Mouse (Mus musculus) heart, embryonic 16.5 days (tissue): ENCODE measurements at regions not wholly inside any gene's neighbourhood (a gene's known extent, or its start where the extent isn't known, plus 50 kb on each side); places are given as distances from the start of the nearest gene placed in this dataset.

Source experiments
- ATAC-seq: fragments of 200-750 bp; cut with Nextera tagmentation; replicated peaks from 2 replicates; pipeline ENCODE4 v1.8.0; 2017; ENCODE audit warnings: moderate number of reproducible peaks; ENCODE audit not compliant: insufficient read depth, low FRiP score; ENCODE audit errors: extremely low read depth
- H3K27ac ChIP-seq: fragments of 300-500 bp; sonication (generic); 2 replicates; pipeline ENCODE4 v1.5.1; 2014; ENCODE audit warnings: mild to moderate bottlenecking, low read length, control low read depth, moderate library complexity
- H3K27me3 ChIP-seq: fragments of 300-500 bp; sonication (generic); 2 replicates; pipeline ENCODE4 v1.6.1; 2014; ENCODE audit warnings: low read length, mixed read lengths; ENCODE audit not compliant: control insufficient read depth, insufficient read depth
- H3K36me3 ChIP-seq: fragments of 300-500 bp; sonication (generic); 2 replicates; pipeline ENCODE4 v1.6.1; 2014; ENCODE audit not compliant: control insufficient read depth, insufficient read depth
- H3K4me1 ChIP-seq: fragments of 300-500 bp; sonication (generic); 2 replicates; pipeline ENCODE4 v1.6.1; 2014; ENCODE audit warnings: low read length, mixed read lengths; ENCODE audit not compliant: control insufficient read depth, insufficient read depth
- H3K4me2 ChIP-seq: fragments of 300-500 bp; sonication (generic); 2 replicates; pipeline ENCODE4 v1.6.1; 2014; ENCODE audit warnings: low read depth, mild to moderate bottlenecking, control low read depth, low read length
- H3K4me3 ChIP-seq: fragments of 300-500 bp; sonication (generic); 2 replicates; pipeline ENCODE4 v1.5.1; 2014; ENCODE audit warnings: mild to moderate bottlenecking, control low read depth, low read length
- H3K9ac ChIP-seq: fragments of 300-500 bp; sonication (generic); 2 replicates; pipeline ENCODE4 v1.6.1; 2014; ENCODE audit warnings: low read length, control low read depth
- H3K9me3 ChIP-seq: fragments of 300-500 bp; sonication (generic); replicated peaks from 2 replicates; pipeline ENCODE4 v1.6.1; 2016; ENCODE audit warnings: low read length; ENCODE audit not compliant: control insufficient read depth
- WGBS: fragments of 180-500 bp; shearing (Covaris S2); extraction: QIAGEN DNeasy Blood & Tissue Kit; methylation state at CpG from one replicate; pipeline ENCODE4 v1.1.7; 2014; 5-methylcytosine and 5-hydroxymethylcytosine counted together

GRCm38 (mm10) chr7:70634016-70634415 lies 267.5 kb upstream of the Nr2f2 start:
- Histone ChIP-seq H3K4me1 (peaks cover 9% of the 10 kb centered on the region; the same call in 1 of the 2 replicates), H3K4me3 (no peak overlapping the region), H3K27ac (no peak overlapping the region), H3K9me3 (no peaks in the 10 kb centered on the region), H3K4me2 (no peak overlapping the region), H3K27me3 (no peaks in the 10 kb centered on the region), H3K9ac (no peak overlapping the region), H3K36me3 (no peaks in the 10 kb centered on the region)
- WGBS, result 56% methylated on average over 11 of the region's 11 CpGs
- no peak for ATAC-seq

GRCm38 (mm10) chr7:70633577-70633976 lies 267.0 kb upstream of the Nr2f2 start:
- Histone ChIP-seq H3K4me1 (peaks cover 9% of the 10 kb centered on the region; the same call in 1 of the 2 replicates), H3K27ac (no peak overlapping the region)
- 33% methylated on average over 11 of the region's 11 CpGs for WGBS

GRCm38 (mm10) chr7:70625643-70626231 lies 259.2 kb upstream of the Nr2f2 start:
- no peak; the same call in 1 of the 2 replicates for ATAC-seq
- H3K9me3 ChIP-seq, result no peaks in the 10 kb centered on the region
- peaks cover 23% of the 10 kb centered on the region for H3K4me1 ChIP-seq
- H3K27ac ChIP-seq, result peak overlapping the region; percentile 78
- H3K9ac ChIP-seq, result peak overlapping the region; percentile 58
- peak overlapping the region; percentile 46 for H3K4me3 ChIP-seq
- peak overlapping the region; percentile 76 for H3K4me2 ChIP-seq
- no peaks in the 10 kb centered on the region for H3K36me3 ChIP-seq
- peaks cover 4% of the 10 kb centered on the region for H3K27me3 ChIP-seq
- 17% methylated on average over 10 of the region's 10 CpGs for WGBS

More at GRCm38 (mm10) chr7:70633577-70633976, 267.0 kb upstream of the Nr2f2 start:
- Histone ChIP-seq H3K27me3 (no peaks in the 10 kb centered on the region), H3K4me3 (no peak overlapping the region), H3K9me3 (no peaks in the 10 kb centered on the region), H3K9ac (no peak overlapping the region), H3K36me3 (no peaks in the 10 kb centered on the region), H3K4me2 (no peak overlapping the region)
- no peak for ATAC-seq

GRCm38 (mm10) chr7:70624727-70625642 lies 258.4 kb upstream of the Nr2f2 start:
- Histone ChIP-seq H3K36me3 (no peaks in the 10 kb centered on the region), H3K27me3 (peaks cover 4% of the 10 kb centered on the region), H3K4me2 (peak overlapping the region; percentile 76), H3K9me3 (no peaks in the 10 kb centered on the region), H3K9ac (peak overlapping the region; percentile 58), H3K4me3 (peak overlapping the region; percentile 46), H3K4me1 (peaks cover 23% of the 10 kb centered on the region), H3K27ac (peak overlapping the region; percentile 78)
- ATAC-seq, result peak; percentile 87
- WGBS, result under 1% methylated on average over 30 of the region's 30 CpGs

GRCm38 (mm10) chr7:70624031-70624726 lies 257.6 kb upstream of the Nr2f2 start:
- no peaks in the 10 kb centered on the region for H3K9me3 ChIP-seq
- H3K27me3 ChIP-seq, result peaks cover 6% of the 10 kb centered on the region
- 12% methylated on average over 16 of the region's 16 CpGs for WGBS
- peak; percentile 24; the same call in 1 of the 2 replicates for ATAC-seq
- 0 out of 2 replicates have a peak overlapping the region, but pooled peaks have one; percentile 34 for H3K9ac ChIP-seq
- H3K4me1 ChIP-seq, result peaks cover 23% of the 10 kb centered on the region
- H3K36me3 ChIP-seq, result no peaks in the 10 kb centered on the region
- H3K4me2 ChIP-seq, result peak overlapping the region; percentile 76
- H3K27ac ChIP-seq, result peak overlapping the region; percentile 78
- peak overlapping the region; percentile 46 for H3K4me3 ChIP-seq

GRCm38 (mm10) chr7:70619400-70619799 lies 252.9 kb upstream of the Nr2f2 start:
- H3K4me2 ChIP-seq, result no peak overlapping the region
- H3K9me3 ChIP-seq, result no peaks in the 10 kb centered on the region
- peaks cover 9% of the 10 kb centered on the region for H3K4me1 ChIP-seq
- H3K9ac ChIP-seq, result no peak overlapping the region
- no peak for ATAC-seq
- H3K4me3 ChIP-seq, result no peak overlapping the region
- 70% methylated on average over 7 of the region's 7 CpGs for WGBS
- H3K36me3 ChIP-seq, result no peaks in the 10 kb centered on the region
- H3K27me3 ChIP-seq, result peaks cover 6% of the 10 kb centered on the region
- no peak overlapping the region for H3K27ac ChIP-seq

- 71% methylated on average over 5 of the region's 5 CpGs for WGBS
Observed at GRCm38 (mm10) chr7:70618270-70618669, 251.7 kb upstream of the Nr2f2 start.

GRCm38 (mm10) chr7:70606511-70606910 lies 240.0 kb upstream of the Nr2f2 start:
- Histone ChIP-seq H3K4me3 (no peak overlapping the region), H3K27me3 (no peaks in the 10 kb centered on the region), H3K4me2 (no peak overlapping the region), H3K9me3 (no peaks in the 10 kb centered on the region), H3K4me1 (no peaks in the 10 kb centered on the region), H3K36me3 (no peaks in the 10 kb centered on the region), H3K9ac (no peak overlapping the region), H3K27ac (no peak overlapping the region)
- no peak for ATAC-seq
- 81% methylated on average over 7 of the region's 7 CpGs for WGBS

More at GRCm38 (mm10) chr7:70618270-70618669, 251.7 kb upstream of the Nr2f2 start:
- ATAC-seq, result no peak
- H3K4me3 ChIP-seq, result no peak overlapping the region
- no peaks in the 10 kb centered on the region for H3K36me3 ChIP-seq
- H3K9me3 ChIP-seq, result no peaks in the 10 kb centered on the region
- no peak overlapping the region for H3K27ac ChIP-seq
- peaks cover 2% of the 10 kb centered on the region; the same call in 1 of the 2 replicates for H3K4me1 ChIP-seq
- no peak overlapping the region for H3K4me2 ChIP-seq
- peaks cover 6% of the 10 kb centered on the region for H3K27me3 ChIP-seq
- H3K9ac ChIP-seq, result no peak overlapping the region
